Mouse (Mus musculus): ENCODE data around the gene Vps33a.
"Not testable (repeated sequence)": the region's sequence is repeated elsewhere in the genome, so short reads cannot be mapped to it uniquely, and the experiment has no call there.

Gene Vps33a

GRCm38 (mm10) chr5:123525281-123525680 is 47.6 kb downstream of the Vps33a start, which contains the start of gene Gm49027:
Gm49027 (minus strand) TSS chr5:123525488.
- in situ Hi-C loops (cut with MboI, MseI) = loop anchor here in 1 of 2 experiments (5.0 kb wide), 2 partner anchors 52 to 448 kb away; no protein-coding TSS in a partner anchor

- in situ Hi-C loops (cut with MboI, MseI) = no loop called here
Observed at GRCm38 (mm10) chr5:123524393-123524750, 48.5 kb downstream of the Vps33a start.

- in situ Hi-C loops (cut with MboI, MseI) = no loop called here
Observed at GRCm38 (mm10) chr5:123523692-123524392, 49.0 kb downstream of the Vps33a start, which contains the start of gene Diablo. Diablo (minus strand) TSS chr5:123524176.

- in situ Hi-C loops (cut with MboI, MseI) = no loop called here
Observed at GRCm38 (mm10) chr5:123522166-123522565, 50.7 kb downstream of the Vps33a start.

- in situ Hi-C loops (cut with MboI, MseI) = no loop called here
Observed at GRCm38 (mm10) chr5:123521621-123522020, 51.2 kb downstream of the Vps33a start.

GRCm38 (mm10) chr5:123520666-123521065 is 52.2 kb downstream of the Vps33a start:
- in situ Hi-C loops (cut with MboI, MseI) = no loop called here

GRCm38 (mm10) chr5:123514871-123515270 is 58.0 kb downstream of the Vps33a start:
- in situ Hi-C loops (cut with MboI, MseI) = no loop called here

GRCm38 (mm10) chr5:123512102-123512501 is 60.7 kb downstream of the Vps33a start:
- in situ Hi-C loops (cut with MboI, MseI) = no loop called here

GRCm38 (mm10) chr5:123511426-123511825 is 61.4 kb downstream of the Vps33a start:
- in situ Hi-C loops (cut with MboI, MseI) = not testable (repeated sequence)

GRCm38 (mm10) chr5:123510160-123510559 is 62.7 kb downstream of the Vps33a start, which contains the start of gene B3gnt4:
B3gnt4 (plus strand) TSS chr5:123510460.
- in situ Hi-C loops (cut with MboI, MseI) = no loop called here

GRCm38 (mm10) chr5:123508921-123509320 is 63.9 kb downstream of the Vps33a start:
- in situ Hi-C loops (cut with MboI, MseI) = no loop called here

GRCm38 (mm10) chr5:123507936-123508723 is 64.7 kb downstream of the Vps33a start:
- in situ Hi-C loops (cut with MboI, MseI) = no loop called here

- in situ Hi-C loops (cut with MboI, MseI) = loop anchor here in 1 of 2 experiments (5.0 kb wide), 1 partner anchor 135 kb away; no protein-coding TSS in a partner anchor
Observed at GRCm38 (mm10) chr5:123501973-123502372, 70.9 kb downstream of the Vps33a start.

GRCm38 (mm10) chr5:123499717-123500116 is 73.1 kb downstream of the Vps33a start:
- in situ Hi-C loops (cut with MboI, MseI) = loop anchor here (5.0 kb wide), 2 partner anchors 57 to 132 kb away; no protein-coding TSS in a partner anchor

GRCm38 (mm10) chr5:123489935-123490334 is 82.9 kb downstream of the Vps33a start:
- in situ Hi-C loops (cut with MboI, MseI) = loop anchor here (10.0 kb wide), 2 partner anchors 395 to 1745 kb away; no protein-coding TSS in a partner anchor

GRCm38 (mm10) chr5:123489112-123489785 is 83.6 kb downstream of the Vps33a start, which contains the start of the genes Lrrc43 and Il31:
Lrrc43 (plus strand) TSS chr5:123489305.
Il31 (minus strand) TSS chr5:123489489.
- in situ Hi-C loops (cut with MboI, MseI) = loop anchor here (10.0 kb wide), 2 partner anchors 394 to 1744 kb away; no protein-coding TSS in a partner anchor

GRCm38 (mm10) chr5:123487659-123488395 is 85.0 kb downstream of the Vps33a start:
- in situ Hi-C loops (cut with MboI, MseI) = loop anchor here (10.0 kb wide), 2 partner anchors 393 to 1743 kb away; no protein-coding TSS in a partner anchor
